Mouse (Mus musculus) MEL (cell line): ENCODE measurements around the gene Olfr322. TPM values are rescaled to one million over a fixed set of nuclear protein-coding genes. Genes with fewer than 3 reads are reported as not detected.

Source experiments
- polyA plus RNA-seq, 2 experiments: library from polyadenylated mRNA; stranded (reverse) in 1 of 2; unstranded in 1 of 2; fragments of >175 nt in 1 of 2; fragments of >200 nt in 1 of 2; gene quantifications; 2 replicates each; pipeline versions ENCODE4 v1.2.1 to v1.2.4; 2012; ENCODE audit warnings: low replicate concordance in 2 of 2, low read depth in 1 of 2; ENCODE audit not compliant: insufficient read length in 2 of 2, insufficient read depth in 1 of 2, missing spikeins in 1 of 2
- total RNA-seq: library from RNA; depleted of rRNA; stranded (reverse); fragments of 300-350 nt; gene quantifications from 2 replicates; pipeline ENCODE4 v1.2.3, GENCODE M21; 2012; rRNA removed

Olfr322 gene
- total and polyA plus RNA-seq, 3 experiments: not detected

Other genes with a start within 250 kb of the Olfr322 start
- not detected in 2 replicates for gene 1810065E05Rik, start 237.7 kb upstream of the Olfr322 start, total RNA-seq
- gene 1810065E05Rik, start 237.7 kb upstream of the Olfr322 start, polyA plus RNA-seq: not detected
- not detected in 2 replicates for gene Gm12253, start 226.2 kb upstream of the Olfr322 start, total RNA-seq
- 100 to 1,000 TPM in 1 of 2 experiments, not detected in 1; 109 TPM for gene Gm12253, start 226.2 kb upstream of the Olfr322 start, polyA plus RNA-seq
- gene Lypd9, start 205.9 kb upstream of the Olfr322 start, total RNA-seq: not detected in 2 replicates
- gene Lypd9, start 205.9 kb upstream of the Olfr322 start, polyA plus RNA-seq: not detected
- gene Olfr30, start 196.5 kb upstream of the Olfr322 start, total RNA-seq: not detected in 2 replicates
- gene Olfr30, start 196.5 kb upstream of the Olfr322 start, polyA plus RNA-seq: not detected
- gene Olfr332, start 166.2 kb upstream of the Olfr322 start, total RNA-seq: not detected in 2 replicates
- gene Olfr332, start 166.2 kb upstream of the Olfr322 start, polyA plus RNA-seq: not detected
- not detected in 2 replicates for gene Olfr331, start 156.2 kb upstream of the Olfr322 start, total RNA-seq
- not detected for gene Olfr331, start 156.2 kb upstream of the Olfr322 start, polyA plus RNA-seq
- gene Olfr330, start 123.9 kb upstream of the Olfr322 start, total RNA-seq: not detected in 2 replicates
- not detected for gene Olfr330, start 123.9 kb upstream of the Olfr322 start, polyA plus RNA-seq
- not detected in 2 replicates for gene Olfr329-ps, start 112.4 kb upstream of the Olfr322 start, total RNA-seq
- gene Olfr329-ps, start 112.4 kb upstream of the Olfr322 start, polyA plus RNA-seq: not detected
- 0.04 and 0.07 TPM in 2 replicates for gene Olfr328, start 103.1 kb upstream of the Olfr322 start, total RNA-seq
- not detected for gene Olfr328, start 103.1 kb upstream of the Olfr322 start, polyA plus RNA-seq
- not detected in 2 replicates for gene Olfr224, start 88.2 kb upstream of the Olfr322 start, total RNA-seq
- not detected for gene Olfr224, start 88.2 kb upstream of the Olfr322 start, polyA plus RNA-seq
- not detected in 2 replicates for gene Olfr325, start 81.1 kb upstream of the Olfr322 start, total RNA-seq
- gene Olfr325, start 81.1 kb upstream of the Olfr322 start, polyA plus RNA-seq: not detected
- not detected in 2 replicates for gene Olfr324, start 63.7 kb upstream of the Olfr322 start, total RNA-seq
- not detected for gene Olfr324, start 63.7 kb upstream of the Olfr322 start, polyA plus RNA-seq
- not detected in 2 replicates for gene 2210407C18Rik, start 42.7 kb upstream of the Olfr322 start, total RNA-seq
- not detected for gene 2210407C18Rik, start 42.7 kb upstream of the Olfr322 start, polyA plus RNA-seq
- gene Olfr323, start 28.3 kb upstream of the Olfr322 start, total RNA-seq: not detected in 2 replicates
- gene Olfr323, start 28.3 kb upstream of the Olfr322 start, polyA plus RNA-seq: not detected
- 4.0 and 5.7 TPM in 2 replicates for gene Trim58, start 18.3 kb upstream of the Olfr322 start, total RNA-seq
- 10 to 100 TPM in 1 of 2 experiments, not detected in 1; 14.1 TPM for gene Trim58, start 18.3 kb upstream of the Olfr322 start, polyA plus RNA-seq
- not detected in 2 replicates for gene Olfr320, start 22.3 kb downstream of the Olfr322 start, total RNA-seq
- not detected for gene Olfr320, start 22.3 kb downstream of the Olfr322 start, polyA plus RNA-seq
- gene Olfr319, start 40.4 kb downstream of the Olfr322 start, total RNA-seq: not detected in 2 replicates
- gene Olfr319, start 40.4 kb downstream of the Olfr322 start, polyA plus RNA-seq: not detected
- not detected in 2 replicates for gene Olfr318, start 65.2 kb downstream of the Olfr322 start, total RNA-seq
- under 1 TPM in 1 of 2 experiments, not detected in 1; 0.06 TPM for gene Olfr318, start 65.2 kb downstream of the Olfr322 start, polyA plus RNA-seq
- not detected in 2 replicates for gene Olfr317, start 80.4 kb downstream of the Olfr322 start, total RNA-seq
- not detected for gene Olfr317, start 80.4 kb downstream of the Olfr322 start, polyA plus RNA-seq
- not detected in 2 replicates for gene Olfr316, start 94.0 kb downstream of the Olfr322 start, total RNA-seq
- not detected for gene Olfr316, start 94.0 kb downstream of the Olfr322 start, polyA plus RNA-seq
- not detected in 2 replicates for gene Olfr315, start 114.4 kb downstream of the Olfr322 start, total RNA-seq
- not detected for gene Olfr315, start 114.4 kb downstream of the Olfr322 start, polyA plus RNA-seq
- gene Olfr314, start 124.2 kb downstream of the Olfr322 start, total RNA-seq: not detected in 2 replicates
- not detected for gene Olfr314, start 124.2 kb downstream of the Olfr322 start, polyA plus RNA-seq
- not detected in 2 replicates for gene Fam183b, start 143.2 kb downstream of the Olfr322 start, total RNA-seq
- gene Fam183b, start 143.2 kb downstream of the Olfr322 start, polyA plus RNA-seq: not detected
- not detected in 2 replicates for gene Olfr313, start 156.2 kb downstream of the Olfr322 start, total RNA-seq
- gene Olfr313, start 156.2 kb downstream of the Olfr322 start, polyA plus RNA-seq: not detected
- not detected in 2 replicates for gene Olfr312, start 170.5 kb downstream of the Olfr322 start, total RNA-seq
- gene Olfr312, start 170.5 kb downstream of the Olfr322 start, polyA plus RNA-seq: not detected
- gene Olfr311, start 180.5 kb downstream of the Olfr322 start, total RNA-seq: not detected in 2 replicates
- gene Olfr311, start 180.5 kb downstream of the Olfr322 start, polyA plus RNA-seq: not detected
- 1.7 and 2.1 TPM in 2 replicates for gene Gm12258, start 188.4 kb downstream of the Olfr322 start, total RNA-seq
- 1 to 10 TPM in 1 of 2 experiments, not detected in 1; 2.5 TPM for gene Gm12258, start 188.4 kb downstream of the Olfr322 start, polyA plus RNA-seq
- gene 2810021J22Rik, start 208.4 kb downstream of the Olfr322 start, total RNA-seq: 5.8 and 6.9 TPM in 2 replicates
- gene 2810021J22Rik, start 208.4 kb downstream of the Olfr322 start, polyA plus RNA-seq: 1 to 10 TPM in 1 of 2 experiments, not detected in 1; 6.2 TPM
- 5.2 and 6.0 TPM in 2 replicates for gene Zfp39, start 245.4 kb downstream of the Olfr322 start, total RNA-seq
- 1 to 10 TPM in 1 of 2 experiments, not detected in 1; 5.1 TPM for gene Zfp39, start 245.4 kb downstream of the Olfr322 start, polyA plus RNA-seq